8 mouse cellular contexts compared by ENCODE assay signal in the genomic region with DNA sequence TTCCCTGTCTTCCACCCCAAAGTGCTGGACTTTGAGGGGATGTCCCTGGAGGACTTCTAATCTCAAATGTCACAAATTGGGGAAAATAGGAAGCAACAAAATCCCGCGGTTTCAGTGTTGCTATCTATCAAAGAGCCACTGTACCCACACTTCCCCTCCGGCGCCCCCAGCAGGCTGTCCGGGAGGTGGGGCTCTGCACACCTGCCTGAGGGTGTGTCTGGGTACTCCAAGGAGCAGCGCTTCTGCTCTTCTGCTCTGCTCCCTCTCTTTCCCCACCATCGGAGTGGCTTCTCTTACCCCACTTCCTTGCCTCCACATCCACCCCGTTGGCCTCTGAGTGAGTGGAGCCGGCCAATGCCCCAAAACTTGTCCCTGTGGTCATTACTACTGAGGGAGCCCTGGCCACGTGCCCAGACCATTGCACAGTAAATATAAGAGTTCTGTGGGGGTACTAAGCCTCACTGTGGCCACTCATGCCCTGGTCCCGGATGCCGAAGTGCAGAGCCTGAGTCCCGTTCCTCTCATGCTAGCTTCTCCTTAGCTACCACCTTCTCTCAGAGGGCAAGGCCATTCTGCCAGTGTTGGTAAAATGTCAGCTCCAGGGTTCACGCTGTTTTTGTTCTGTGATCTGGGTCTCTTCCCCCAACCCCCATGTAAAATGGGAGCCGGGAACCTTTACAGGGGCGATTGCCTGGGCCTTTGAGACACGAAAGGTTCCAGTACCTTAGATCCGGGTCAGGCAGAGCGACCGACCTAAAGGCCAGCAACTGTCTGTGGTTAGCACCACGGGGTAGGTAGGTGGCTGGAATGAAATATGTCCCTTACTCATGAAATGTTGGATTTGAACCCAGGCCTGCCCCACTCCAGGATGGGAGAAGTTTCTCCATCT. TPM values are rescaled to one million over a fixed set of nuclear protein-coding genes. Genes with fewer than 3 reads are reported as not detected.
DNase-seq lines count a peak whose midpoint lies in the region; ATAC-seq and TF ChIP-seq lines count a peak whose summit lies in the region.

No protein-coding gene starts in this region.

- H3K9ac ChIP-seq in liver, embryonic 12.5 days: peak overlapping the region; percentile 69
- H3K9ac ChIP-seq in neural tube, embryonic 13.5 days: peak overlapping the region; percentile 74

- peak overlapping the region; percentile 99 for H3K27ac ChIP-seq in cortical plate, adult 2 months (ENCODE audit: insufficient read depth, low read length)
- H3K27ac ChIP-seq in hindbrain, embryonic 10.5 days: peak overlapping the region; percentile 92
- peak overlapping the region; percentile 79 for H3K27ac ChIP-seq in liver, embryonic 12.5 days
- no peak overlapping the region for H3K27ac ChIP-seq in neural tube, embryonic 13.5 days (replicated peaks)

- 39% methylated on average over 21 of the region's 21 CpGs for WGBS in hindbrain, embryonic 10.5 days
- 26% methylated on average over 21 of the region's 21 CpGs for WGBS in liver, embryonic 12.5 days (ENCODE audit: insufficient replicate concordance)
- WGBS in neural tube, embryonic 13.5 days: 40% methylated on average over 21 of the region's 21 CpGs

- H3K4me1 ChIP-seq in cortical plate, adult 2 months (ENCODE audit: control insufficient read depth, insufficient read depth, low read length): no peaks in the 10 kb centered on the region
- H3K4me1 ChIP-seq in hindbrain, embryonic 10.5 days (replicated peaks): peaks cover 85% of the 10 kb centered on the region
- peaks cover 73% of the 10 kb centered on the region for H3K4me1 ChIP-seq in liver, embryonic 12.5 days
- H3K4me1 ChIP-seq in neural tube, embryonic 13.5 days (replicated peaks): peaks cover 73% of the 10 kb centered on the region

- DNase-seq in CD4-positive, CD25-positive, alpha-beta regulatory T cell, adult 2 months (ENCODE audit: low read depth, low spot score): peak; percentile 48
- DNase-seq in hindbrain, embryonic 10.5 days (ENCODE audit: low spot score): peak; percentile 17
- no peak for DNase-seq in frontal cortex, postnatal 25 days (ENCODE audit: low spot score in 2 of 2)

- no peaks in the 10 kb centered on the region for H3K9me3 ChIP-seq in hindbrain, embryonic 10.5 days
- no peaks in the 10 kb centered on the region for H3K9me3 ChIP-seq in liver, embryonic 12.5 days (replicated peaks)
- H3K9me3 ChIP-seq in neural tube, embryonic 13.5 days: no peaks in the 10 kb centered on the region

- peaks cover 60% of the 10 kb centered on the region for H3K27me3 ChIP-seq in hindbrain, embryonic 10.5 days (ENCODE audit: insufficient read depth, poor library complexity, severe bottlenecking)
- peaks cover 75% of the 10 kb centered on the region for H3K27me3 ChIP-seq in liver, embryonic 12.5 days (replicated peaks)
- peaks cover 39% of the 10 kb centered on the region for H3K27me3 ChIP-seq in neural tube, embryonic 13.5 days

- H3K36me3 ChIP-seq in hindbrain, embryonic 10.5 days: no peaks in the 10 kb centered on the region
- H3K36me3 ChIP-seq in liver, embryonic 12.5 days: peaks cover 9% of the 10 kb centered on the region
- no peaks in the 10 kb centered on the region for H3K36me3 ChIP-seq in neural tube, embryonic 13.5 days

- TF ChIP-seq POLR2A in cortical plate, adult 2 months (IDR thresholded peaks at IDR 0.05; ENCODE audit: extremely low read depth, insufficient read depth, low read length): no peak

- H3K4me3 ChIP-seq in cortical plate, adult 2 months (ENCODE audit: insufficient read depth, low read length): peak overlapping the region; percentile 53
- H3K4me3 ChIP-seq in hindbrain, embryonic 10.5 days: peak overlapping the region; percentile 65
- peak overlapping the region; percentile 59 for H3K4me3 ChIP-seq in liver, embryonic 12.5 days
- H3K4me3 ChIP-seq in neural tube, embryonic 13.5 days: peak overlapping the region; percentile 46

- no peak for TF ChIP-seq CTCF in cortical plate, adult 2 months (IDR thresholded peaks at IDR 0.05; ENCODE audit: extremely low read depth, insufficient read depth, low read length)

- peak overlapping the region; percentile 67 for H3K4me2 ChIP-seq in liver, embryonic 12.5 days
- H3K4me2 ChIP-seq in neural tube, embryonic 13.5 days: peak overlapping the region; percentile 70

- no peak for ATAC-seq in CD4-positive, CD25-positive, alpha-beta regulatory T cell, adult 4 months
- ATAC-seq in liver, embryonic 12.5 days: no peak
- ATAC-seq in neural tube, embryonic 13.5 days (ENCODE audit: low read depth): no peak
- ATAC-seq in cerebellum, adult (ENCODE audit: insufficient number of reproducible peaks, low FRiP score, low TSS enrichment): no peak

RNA-seq across cellular contexts. Expression of gene Cdc42ep1, which starts 1.4 kb away (rescaled TPM):
- polyA plus RNA-seq in CD4-positive, CD25-positive, alpha-beta regulatory T cell, adult 4 months (2017; shearing (Covaris generic)): not detected
- polyA plus RNA-seq in cortical plate, adult 2 months (2012; rRNA removed): 23.3 and 28.1 TPM in 2 replicates
- polyA plus RNA-seq in hindbrain, embryonic 10.5 days (2016; fragmentation: Nextera tagmentation; extraction: Ambion mirVana): 19.2 and 19.4 TPM in 2 replicates
- 17.6 and 18.1 TPM in 2 replicates for polyA plus RNA-seq in liver, embryonic 12.5 days (2016; fragmentation: Nextera tagmentation; extraction: Ambion mirVana)
- 11.5 and 13.7 TPM in 2 replicates for polyA plus RNA-seq in neural tube, embryonic 13.5 days (2015; fragmentation: Nextera tagmentation; extraction: Ambion mirVana)

RNA-seq across cellular contexts. Expression of gene Lgals2, which starts 11.5 kb away (rescaled TPM):
- polyA plus RNA-seq in CD4-positive, CD25-positive, alpha-beta regulatory T cell, adult 4 months (2017; shearing (Covaris generic)): not detected
- polyA plus RNA-seq in cortical plate, adult 2 months (2012; rRNA removed): 0.34 and 0.35 TPM in 2 replicates
- polyA plus RNA-seq in hindbrain, embryonic 10.5 days (2016; fragmentation: Nextera tagmentation; extraction: Ambion mirVana): not detected in 2 replicates
- 7.0 and 9.5 TPM in 2 replicates for polyA plus RNA-seq in liver, embryonic 12.5 days (2016; fragmentation: Nextera tagmentation; extraction: Ambion mirVana)
- not detected in 2 replicates for polyA plus RNA-seq in neural tube, embryonic 13.5 days (2015; fragmentation: Nextera tagmentation; extraction: Ambion mirVana)

RNA-seq across cellular contexts. Expression of gene Gga1, which starts 33.2 kb away (rescaled TPM):
- polyA plus RNA-seq in CD4-positive, CD25-positive, alpha-beta regulatory T cell, adult 4 months (2017; shearing (Covaris generic)): 10 to 100 TPM; 14.3 to 17.1 TPM
- polyA plus RNA-seq in cortical plate, adult 2 months (2012; rRNA removed): 72.6 and 73.0 TPM in 2 replicates
- 51.1 and 60.7 TPM in 2 replicates for polyA plus RNA-seq in hindbrain, embryonic 10.5 days (2016; fragmentation: Nextera tagmentation; extraction: Ambion mirVana)
- polyA plus RNA-seq in liver, embryonic 12.5 days (2016; fragmentation: Nextera tagmentation; extraction: Ambion mirVana): 32.2 and 33.5 TPM in 2 replicates
- 44.0 and 51.0 TPM in 2 replicates for polyA plus RNA-seq in neural tube, embryonic 13.5 days (2015; fragmentation: Nextera tagmentation; extraction: Ambion mirVana)

RNA-seq across cellular contexts. Expression of gene Card10, which starts 41.0 kb away (rescaled TPM):
- polyA plus RNA-seq in CD4-positive, CD25-positive, alpha-beta regulatory T cell, adult 4 months (2017; shearing (Covaris generic)): not detected
- 4.7 and 5.2 TPM in 2 replicates for polyA plus RNA-seq in cortical plate, adult 2 months (2012; rRNA removed)
- polyA plus RNA-seq in hindbrain, embryonic 10.5 days (2016; fragmentation: Nextera tagmentation; extraction: Ambion mirVana): 4.3 and 4.5 TPM in 2 replicates
- polyA plus RNA-seq in liver, embryonic 12.5 days (2016; fragmentation: Nextera tagmentation; extraction: Ambion mirVana): 2.3 and 2.5 TPM in 2 replicates
- polyA plus RNA-seq in neural tube, embryonic 13.5 days (2015; fragmentation: Nextera tagmentation; extraction: Ambion mirVana): 1.7 and 2.0 TPM in 2 replicates

RNA-seq across cellular contexts. Expression of gene Gm49510, which starts 55.6 kb away (rescaled TPM):
- polyA plus RNA-seq in CD4-positive, CD25-positive, alpha-beta regulatory T cell, adult 4 months (2017; shearing (Covaris generic)): not detected
- polyA plus RNA-seq in cortical plate, adult 2 months (2012; rRNA removed): 0.08 and 0.09 TPM in 2 replicates
- 0.29 and 0.38 TPM in 2 replicates for polyA plus RNA-seq in hindbrain, embryonic 10.5 days (2016; fragmentation: Nextera tagmentation; extraction: Ambion mirVana)
- 0.17 and 0.43 TPM in 2 replicates for polyA plus RNA-seq in liver, embryonic 12.5 days (2016; fragmentation: Nextera tagmentation; extraction: Ambion mirVana)
- 0.37 TPM in 1 of 2 replicates, not detected in the other for polyA plus RNA-seq in neural tube, embryonic 13.5 days (2015; fragmentation: Nextera tagmentation; extraction: Ambion mirVana)

Comparison
In these comparisons a context has a peak if more than half of its experiments do, and no peak if none do; other contexts are left out.
1. DNase-seq: peak in CD4-positive, CD25-positive, alpha-beta regulatory T cell, adult 2 months (single experiment) and hindbrain, embryonic 10.5 days (single experiment); none in frontal cortex, postnatal 25 days (0 of 2).
2. RNA of gene Cdc42ep1, which starts 1.4 kb away (polyA plus RNA-seq): 23.3 to 28.1 TPM in cortical plate, adult 2 months, 19.2 to 19.4 TPM in hindbrain, embryonic 10.5 days, 17.6 to 18.1 TPM in liver, embryonic 12.5 days and 11.5 to 13.7 TPM in neural tube, embryonic 13.5 days; not detected in CD4-positive, CD25-positive, alpha-beta regulatory T cell, adult 4 months; every median in the first group is over 10 times any median in the second.
3. Peak in every context shown above with its lines, with median percentiles within 50 percentile points of each other: H3K4me3 ChIP-seq.